23 mouse cellular contexts compared by ENCODE assay signal in genomic region chr2:58625186-58625585, GRCm38 (mm10). TPM values are rescaled to one million over a fixed set of nuclear protein-coding genes. Genes with fewer than 3 reads are reported as not detected.
DNase-seq lines count a peak whose midpoint lies in the region; ATAC-seq and TF ChIP-seq lines count a peak whose summit lies in the region.
"Had no signal": no experiment of that assay in that cellular context is flagged by ENCODE, and none has a peak within 500 bp of the region (broad histone marks: within the 10 kb centered on the region; RNA-seq: fewer than 3 reads in every experiment).

No protein-coding gene starts in this region.

- H3K4me2 ChIP-seq in midbrain, embryonic 11.5 days, result no peak overlapping the region
- no peak overlapping the region for H3K4me2 ChIP-seq in lung, postnatal 0 days (replicated peaks; ENCODE audit: low read depth, low read length)
- H3K4me2 ChIP-seq: embryonic facial prominence, embryonic 13.5 days; embryonic facial prominence, embryonic 15.5 days; forebrain, embryonic 13.5 days; forebrain, embryonic 15.5 days had no signal

- no peak for TF ChIP-seq CTCF in ES-Bruce4 (IDR thresholded peaks at IDR 0.05; ENCODE audit: low read depth, low read length)
- TF ChIP-seq CTCF in lung, postnatal 0 days (IDR thresholded peaks at IDR 0.05), result no peak

- DNase-seq in midbrain, embryonic 10.5 days (ENCODE audit: low spot score), result no peak
- DNase-seq in midbrain, embryonic 11.5 days (ENCODE audit: low spot score, missing footprints), result no peak
- peak; percentile 68 for DNase-seq in R1 (ENCODE audit: low read depth, low spot score)
- no peak for DNase-seq in lung, postnatal 0 days (ENCODE audit: low spot score)
- no peak for DNase-seq in left cerebral cortex, adult 18-20 months (ENCODE audit: low spot score in 2 of 2)
- DNase-seq: adrenal gland, adult 2 months; adrenal gland, postnatal 10 days; adrenal gland, postnatal 25 days; cerebellum, adult 11 months; cerebellum, adult 18-20 months; cerebellum, adult 8-10 months; cerebellum, adult 9-11 months; cerebellum, postnatal 14 days; cerebellum, postnatal 36 days; forebrain, postnatal 0 days had no signal

- H3K9me3 ChIP-seq in midbrain, embryonic 10.5 days (replicated peaks), result no peaks in the 10 kb centered on the region
- H3K9me3 ChIP-seq in midbrain, embryonic 11.5 days (ENCODE audit: control insufficient read depth, low read length), result no peaks in the 10 kb centered on the region
- peaks cover 11% of the 10 kb centered on the region for H3K9me3 ChIP-seq in ES-Bruce4 (replicated peaks; ENCODE audit: control insufficient read depth, insufficient read depth, low read length, poor library complexity, severe bottlenecking)
- no peaks in the 10 kb centered on the region for H3K9me3 ChIP-seq in lung, postnatal 0 days (ENCODE audit: low read length)
- H3K9me3 ChIP-seq: embryonic facial prominence, embryonic 13.5 days; embryonic facial prominence, embryonic 15.5 days; forebrain, embryonic 13.5 days; forebrain, embryonic 15.5 days had no signal

- no peak for TF ChIP-seq POLR2A in ES-Bruce4 (IDR thresholded peaks at IDR 0.05; ENCODE audit: insufficient read depth, low read length)

- no peak overlapping the region for H3K9ac ChIP-seq in midbrain, embryonic 11.5 days (ENCODE audit: low read length)
- H3K9ac ChIP-seq in ES-Bruce4 (ENCODE audit: low read depth, poor library complexity, severe bottlenecking), result peak overlapping the region; percentile 59
- no peak overlapping the region for H3K9ac ChIP-seq in lung, postnatal 0 days (replicated peaks; ENCODE audit: low read depth)
- H3K9ac ChIP-seq: embryonic facial prominence, embryonic 13.5 days; embryonic facial prominence, embryonic 15.5 days; forebrain, embryonic 13.5 days; forebrain, embryonic 15.5 days; forebrain, postnatal 0 days had no signal

- TF ChIP-seq EP300 in ES-Bruce4 (IDR thresholded peaks at IDR 0.05; ENCODE audit: insufficient read depth, low read depth, low read length), result no peak
- TF ChIP-seq EP300 in lung, postnatal 0 days (IDR thresholded peaks at IDR 0.05), result no peak

- no peak for ATAC-seq in midbrain, embryonic 11.5 days (ENCODE audit: low FRiP score)
- ATAC-seq in erythroblast, adult 5-6 weeks (replicated peaks; ENCODE audit: low FRiP score, poor library complexity, severe bottlenecking), result no peak
- ATAC-seq in lung, postnatal 0 days, result no peak
- ATAC-seq: forebrain, embryonic 13.5 days; forebrain, embryonic 15.5 days; forebrain, postnatal 0 days; Patski had no signal

- peak overlapping the region; percentile 67 for H3K27ac ChIP-seq in midbrain, embryonic 10.5 days (replicated peaks)
- H3K27ac ChIP-seq in midbrain, embryonic 11.5 days (ENCODE audit: low read depth, low read length), result no peak overlapping the region
- H3K27ac ChIP-seq in ES-Bruce4 (ENCODE audit: insufficient read depth, low read length), result peak overlapping the region; percentile 100
- H3K27ac ChIP-seq in lung, postnatal 0 days (ENCODE audit: low read length), result no peak overlapping the region
- H3K27ac ChIP-seq: embryonic facial prominence, embryonic 13.5 days; embryonic facial prominence, embryonic 15.5 days; forebrain, embryonic 13.5 days; forebrain, embryonic 15.5 days had no signal

- H3K27me3 ChIP-seq in midbrain, embryonic 10.5 days (ENCODE audit: low read depth, poor library complexity, severe bottlenecking), result peaks cover 44% of the 10 kb centered on the region
- no peaks in the 10 kb centered on the region for H3K27me3 ChIP-seq in midbrain, embryonic 11.5 days (ENCODE audit: control insufficient read depth, insufficient read depth, low read length)
- H3K27me3 ChIP-seq in ES-Bruce4 (ENCODE audit: control insufficient read depth, insufficient read depth, low read length, poor library complexity, severe bottlenecking), result no peaks in the 10 kb centered on the region
- no peaks in the 10 kb centered on the region for H3K27me3 ChIP-seq in lung, postnatal 0 days (replicated peaks; ENCODE audit: insufficient read depth, low read length)
- H3K27me3 ChIP-seq: embryonic facial prominence, embryonic 13.5 days; embryonic facial prominence, embryonic 15.5 days; Patski had no signal

- no peaks in the 10 kb centered on the region for H3K36me3 ChIP-seq in midbrain, embryonic 10.5 days
- H3K36me3 ChIP-seq in midbrain, embryonic 11.5 days (ENCODE audit: control insufficient read depth, insufficient read depth, low read length), result no peaks in the 10 kb centered on the region
- peaks cover 3% of the 10 kb centered on the region; the same call in 1 of the 2 replicates for H3K36me3 ChIP-seq in ES-Bruce4 (ENCODE audit: control insufficient read depth, insufficient read depth, low read length, poor library complexity, severe bottlenecking)
- H3K36me3 ChIP-seq in lung, postnatal 0 days (ENCODE audit: insufficient read depth, low read length), result no peaks in the 10 kb centered on the region
- H3K36me3 ChIP-seq: embryonic facial prominence, embryonic 13.5 days; embryonic facial prominence, embryonic 15.5 days; forebrain, embryonic 15.5 days; G1E had no signal

- 64% methylated on average over 12 of the region's 12 CpGs for WGBS in midbrain, embryonic 10.5 days
- 59% methylated on average over 12 of the region's 12 CpGs for WGBS in midbrain, embryonic 11.5 days
- 81% methylated on average over 12 of the region's 12 CpGs for WGBS in lung, postnatal 0 days

- H3K4me3 ChIP-seq in midbrain, embryonic 10.5 days, result no peak overlapping the region
- H3K4me3 ChIP-seq in midbrain, embryonic 11.5 days (ENCODE audit: low read depth, low read length), result no peak overlapping the region
- H3K4me3 ChIP-seq in ES-Bruce4 (ENCODE audit: low read depth, low read length), result no peak overlapping the region
- H3K4me3 ChIP-seq in lung, postnatal 0 days (ENCODE audit: low read depth, low read length), result no peak overlapping the region
- H3K4me3 ChIP-seq: embryonic facial prominence, embryonic 13.5 days; embryonic facial prominence, embryonic 15.5 days; forebrain, embryonic 13.5 days; forebrain, embryonic 15.5 days had no signal

- peaks cover 44% of the 10 kb centered on the region for H3K4me1 ChIP-seq in midbrain, embryonic 10.5 days
- peaks cover 14% of the 10 kb centered on the region for H3K4me1 ChIP-seq in midbrain, embryonic 11.5 days (ENCODE audit: control insufficient read depth, insufficient read depth, low read length)
- H3K4me1 ChIP-seq in ES-Bruce4 (ENCODE audit: control insufficient read depth, insufficient read depth, low read length), result peaks cover 2% of the 10 kb centered on the region
- no peaks in the 10 kb centered on the region for H3K4me1 ChIP-seq in lung, postnatal 0 days (ENCODE audit: insufficient read depth, low read depth, low read length)
- H3K4me1 ChIP-seq: embryonic facial prominence, embryonic 13.5 days; embryonic facial prominence, embryonic 15.5 days had no signal

RNA-seq across cellular contexts. Expression of gene Upp2, which starts 58.1 kb away (rescaled TPM):
- polyA plus RNA-seq in midbrain, embryonic 10.5 days (2016; fragmentation: Nextera tagmentation; extraction: Ambion mirVana), result 3.0 and 5.3 TPM in 2 replicates
- polyA plus RNA-seq in midbrain, embryonic 11.5 days (2014; fragmentation: Nextera tagmentation; extraction: Ambion mirVana), result 4.6 and 4.7 TPM in 2 replicates
- 1.4 TPM in 1 of 2 replicates, not detected in the other for polyA plus RNA-seq in ES-Bruce4 (2011; ENCODE audit: insufficient read depth, insufficient read length, low read depth, missing spikeins)
- total RNA-seq in erythroblast, adult 5-6 weeks (2015; ENCODE audit: low replicate concordance), result not detected in 2 replicates
- not detected in 2 replicates for total RNA-seq in erythroblast, adult 5-6 weeks (2017; ENCODE audit: low replicate concordance)
- 6.4 and 10.4 TPM in 2 replicates for polyA plus RNA-seq in lung, postnatal 0 days (2015; fragmentation: Nextera tagmentation; extraction: Ambion mirVana)
- total RNA-seq in left cerebral cortex, adult 18-20 months (2021), result 10 to 100 TPM; 32.6 to 35.2 TPM
- polyA plus RNA-seq: G1E had no signal

RNA-seq across cellular contexts. Expression of gene Acvr1, which starts 58.2 kb away (rescaled TPM):
- polyA plus RNA-seq in midbrain, embryonic 10.5 days (2016; fragmentation: Nextera tagmentation; extraction: Ambion mirVana), result 2.9 and 3.2 TPM in 2 replicates
- 4.7 and 4.9 TPM in 2 replicates for polyA plus RNA-seq in midbrain, embryonic 11.5 days (2014; fragmentation: Nextera tagmentation; extraction: Ambion mirVana)
- polyA plus RNA-seq in ES-Bruce4 (2011; ENCODE audit: insufficient read depth, insufficient read length, low read depth, missing spikeins), result 8.6 and 9.0 TPM in 2 replicates
- total RNA-seq in erythroblast, adult 5-6 weeks (2015; ENCODE audit: low replicate concordance), result 0.77 and 0.84 TPM in 2 replicates
- 2.8 TPM in 1 of 2 replicates, not detected in the other for total RNA-seq in erythroblast, adult 5-6 weeks (2017; ENCODE audit: low replicate concordance)
- polyA plus RNA-seq in lung, postnatal 0 days (2015; fragmentation: Nextera tagmentation; extraction: Ambion mirVana), result 5.8 and 6.0 TPM in 2 replicates
- 10 to 100 TPM; 32.2 to 32.8 TPM for total RNA-seq in left cerebral cortex, adult 18-20 months (2021)
- polyA plus RNA-seq: G1E had no signal

Comparison
In these comparisons a context has a peak if more than half of its experiments do, and no peak if none do; other contexts are left out.
1. H3K27ac ChIP-seq: peak in midbrain, embryonic 10.5 days (single experiment) and ES-Bruce4 (single experiment); none in midbrain, embryonic 11.5 days (single experiment) and lung, postnatal 0 days (single experiment).